In genomic region chr15:27779827-27780226, GRCm38 (mm10) we compare ENCODE assay signal across 8 mouse cellular contexts.
A peak's percentile ranks its signal among the peaks of the same experiment; 100 is the strongest.
DNase-seq lines count a peak whose midpoint lies in the region; ATAC-seq and TF ChIP-seq lines count a peak whose summit lies in the region.
"Had no signal": no experiment of that assay in that cellular context is flagged by ENCODE, and none has a peak within 500 bp of the region (broad histone marks: within the 10 kb centered on the region; RNA-seq: fewer than 3 reads in every experiment).

No protein-coding gene starts in this region.

- TF ChIP-seq POLR2A in limb, embryonic 14.5 days (IDR thresholded peaks at IDR 0.05; ENCODE audit: borderline replicate concordance, extremely low read depth, insufficient read depth, insufficient read length) = no peak

- H3K27ac ChIP-seq in forebrain, embryonic 13.5 days = peak overlapping the region; percentile 68
- H3K27ac ChIP-seq in limb, embryonic 14.5 days (replicated peaks; ENCODE audit: low read depth, low read length) = peak overlapping the region; percentile 93

- WGBS in forebrain, embryonic 13.5 days = 13% methylated on average over 10 of the region's 10 CpGs
- 7% methylated on average over 10 of the region's 10 CpGs for WGBS in limb, embryonic 14.5 days

- peak; percentile 49 for DNase-seq in retina, embryonic 14.5 days (ENCODE audit: low spot score)
- no peak for DNase-seq in retina, postnatal 1 day
- no peak for DNase-seq in limb, embryonic 14.5 days (ENCODE audit: low spot score)
- peak; percentile 41 for DNase-seq in yolk sac, embryonic 10.5 days (ENCODE audit: low spot score)
- DNase-seq in testis, postnatal 14 days (ENCODE audit: low spot score) = no peak
- DNase-seq in left cerebral cortex, adult 11 months (ENCODE audit: low spot score) = no peak
- DNase-seq: thymus, postnatal 14 days had no signal

- ATAC-seq in forebrain, embryonic 13.5 days = peak; percentile 40
- ATAC-seq in limb, embryonic 14.5 days (ENCODE audit: low FRiP score, low read depth) = peak; percentile 36

- no peaks in the 10 kb centered on the region for H3K27me3 ChIP-seq in forebrain, embryonic 13.5 days
- H3K27me3 ChIP-seq in limb, embryonic 14.5 days (ENCODE audit: control insufficient read depth, insufficient read depth, low read length) = no peaks in the 10 kb centered on the region

- no peaks in the 10 kb centered on the region for H3K9me3 ChIP-seq in forebrain, embryonic 13.5 days (replicated peaks)
- H3K9me3 ChIP-seq in limb, embryonic 14.5 days (ENCODE audit: control insufficient read depth, low read length) = no peaks in the 10 kb centered on the region

- H3K36me3 ChIP-seq in forebrain, embryonic 13.5 days (ENCODE audit: poor library complexity, severe bottlenecking) = no peaks in the 10 kb centered on the region
- H3K36me3 ChIP-seq in limb, embryonic 14.5 days (ENCODE audit: control insufficient read depth, insufficient read depth, low read length) = peaks cover 20% of the 10 kb centered on the region

- no peak overlapping the region; the same call in 1 of the 2 replicates for H3K9ac ChIP-seq in forebrain, embryonic 13.5 days
- H3K9ac ChIP-seq in limb, embryonic 14.5 days (ENCODE audit: low read depth, low read length, severe bottlenecking) = 0 out of 2 replicates have a peak overlapping the region, but pooled peaks have one; percentile 9

- no peak overlapping the region for H3K4me3 ChIP-seq in forebrain, embryonic 13.5 days
- 0 out of 2 replicates have a peak overlapping the region, but pooled peaks have one; percentile 7 for H3K4me3 ChIP-seq in limb, embryonic 14.5 days (replicated peaks; ENCODE audit: low read length)

- peaks cover 81% of the 10 kb centered on the region for H3K4me1 ChIP-seq in forebrain, embryonic 13.5 days
- peaks cover 91% of the 10 kb centered on the region for H3K4me1 ChIP-seq in limb, embryonic 14.5 days (ENCODE audit: control insufficient read depth, insufficient read depth, low read length)

- H3K4me2 ChIP-seq in forebrain, embryonic 13.5 days = no peak overlapping the region
- peak overlapping the region; percentile 43 for H3K4me2 ChIP-seq in limb, embryonic 14.5 days (replicated peaks; ENCODE audit: low read depth, low read length, severe bottlenecking)

Comparison
In these comparisons a context has a peak if more than half of its experiments do, and no peak if none do; other contexts are left out.
1. DNase-seq: peak in retina, embryonic 14.5 days (single experiment) and yolk sac, embryonic 10.5 days (single experiment); none in retina, postnatal 1 day (single experiment), limb, embryonic 14.5 days (single experiment), testis, postnatal 14 days (single experiment) and left cerebral cortex, adult 11 months (single experiment).